Mouse (Mus musculus): ENCODE results near the gene Plvap. TPM values are rescaled to one million over a fixed set of nuclear protein-coding genes. Genes with fewer than 3 reads are reported as not detected.
"Not testable (repeated sequence)": the region's sequence is repeated elsewhere in the genome, so short reads cannot be mapped to it uniquely, and the experiment has no call there.

Gene Plvap
- total and polyA plus RNA-seq, 2 experiments from 2014 or later = 4.0 to 6.9 TPM

DNA sequence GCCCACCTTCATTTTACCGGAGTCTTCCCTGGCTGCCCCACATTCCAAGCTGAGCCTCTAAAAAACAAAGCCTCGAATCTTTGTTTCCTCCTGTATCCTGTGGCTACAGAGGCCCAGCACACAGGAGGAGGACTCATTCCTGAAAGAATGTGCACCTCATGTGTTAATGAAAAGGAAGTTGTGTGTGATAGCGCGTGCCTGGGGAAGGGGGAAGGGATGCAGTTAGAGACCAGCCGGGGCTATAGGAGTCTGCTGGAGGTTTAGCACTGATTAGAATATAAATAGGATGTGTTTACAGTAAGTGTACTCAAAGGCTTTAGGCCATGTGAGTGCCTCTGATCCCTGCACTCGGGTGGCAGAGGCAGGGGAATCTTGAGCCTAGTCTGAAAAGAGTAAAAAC lies 14.7 kb upstream of the Plvap start:
- Histone ChIP-seq H3K9ac (no peak overlapping the region), H3K36me3 (ENCODE audit: insufficient read depth) (no peaks in the 10 kb centered on the region), H3K9me3 (ENCODE audit: low read length) (no peaks in the 10 kb centered on the region), H3K4me3 (ENCODE audit: low read depth, low read length) (no peak overlapping the region), H3K27me3 (ENCODE audit: insufficient read depth, low read length) (peaks cover 27% of the 10 kb centered on the region), H3K4me2 (ENCODE audit: low read depth) (no peak overlapping the region), H3K27ac (ENCODE audit: low read depth, low read length) (no peak overlapping the region), H3K4me1 (ENCODE audit: insufficient read depth) (no peaks in the 10 kb centered on the region)
- WGBS = 15% methylated on average over 6 of the region's 6 CpGs
- DNase-seq (no peak), ATAC-seq (no peak)
- TF ChIP-seq CTCF (IDR thresholded peaks at IDR 0.05; ENCODE audit: low read depth) = no peak

DNA sequence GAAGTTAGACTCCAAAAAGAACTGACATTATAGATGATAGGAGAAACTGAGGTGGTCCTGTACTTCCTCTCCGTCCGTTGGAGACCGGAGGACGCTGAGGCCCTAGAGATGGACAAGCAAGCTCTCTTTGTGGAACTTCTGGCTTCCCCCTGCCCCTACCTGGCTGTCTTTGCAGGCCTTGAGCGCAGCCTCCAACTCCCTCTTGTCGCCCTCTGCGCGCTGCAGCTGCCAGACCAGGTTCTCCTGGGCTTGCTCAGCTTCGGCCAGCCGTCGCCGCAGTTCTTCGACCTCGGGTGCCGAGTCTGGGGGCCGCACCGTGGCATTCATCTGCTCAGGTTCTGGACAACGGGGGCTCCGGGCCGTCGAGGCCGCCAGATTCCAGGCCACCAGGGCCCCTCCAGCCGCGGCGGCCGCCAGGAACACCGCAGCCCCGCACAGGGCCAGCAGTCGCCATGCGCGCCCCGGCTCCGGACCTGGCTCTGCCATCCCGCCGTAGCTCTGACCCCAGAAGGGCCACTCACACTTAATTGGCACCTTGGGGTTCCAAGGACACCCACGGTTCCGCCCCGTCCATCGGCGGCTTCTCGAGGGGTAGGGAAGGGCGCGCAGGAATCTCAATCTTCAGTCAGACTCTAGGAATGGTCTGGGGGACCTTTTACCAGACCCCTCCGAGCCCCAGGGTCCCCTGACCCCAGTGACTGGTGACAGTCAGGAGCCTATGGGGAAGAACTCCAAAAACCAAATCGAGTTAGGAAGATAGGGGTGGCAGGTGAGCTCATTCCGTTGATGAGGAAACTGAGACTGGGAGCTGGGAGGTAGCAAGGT lies 13.9 kb upstream of the Plvap start, which contains the start of gene Ccdc194:
Gene Ccdc194 (minus strand): TSS at position 486 of the 825 bp plus-strand sequence.
- no peaks in the 10 kb centered on the region for H3K36me3 ChIP-seq (ENCODE audit: insufficient read depth)
- no peak for ATAC-seq
- no peak within 1 kb of the TSS for H3K4me2 ChIP-seq (ENCODE audit: low read depth)
- DNase-seq = no peak
- WGBS = 9% methylated on average over 46 of the region's 46 CpGs
- no peak within 1 kb of the TSS for H3K9ac ChIP-seq
- H3K27ac ChIP-seq (ENCODE audit: low read depth, low read length) = no peak within 1 kb of the TSS
- H3K4me1 ChIP-seq (ENCODE audit: insufficient read depth) = no peaks in the 10 kb centered on the region
- H3K9me3 ChIP-seq (ENCODE audit: low read length) = no peaks in the 10 kb centered on the region
- peaks cover 27% of the 10 kb centered on the region for H3K27me3 ChIP-seq (ENCODE audit: insufficient read depth, low read length)
- H3K4me3 ChIP-seq (ENCODE audit: low read depth, low read length) = no peak within 1 kb of the TSS
- no peak for TF ChIP-seq CTCF (IDR thresholded peaks at IDR 0.05; ENCODE audit: low read depth)

DNA sequence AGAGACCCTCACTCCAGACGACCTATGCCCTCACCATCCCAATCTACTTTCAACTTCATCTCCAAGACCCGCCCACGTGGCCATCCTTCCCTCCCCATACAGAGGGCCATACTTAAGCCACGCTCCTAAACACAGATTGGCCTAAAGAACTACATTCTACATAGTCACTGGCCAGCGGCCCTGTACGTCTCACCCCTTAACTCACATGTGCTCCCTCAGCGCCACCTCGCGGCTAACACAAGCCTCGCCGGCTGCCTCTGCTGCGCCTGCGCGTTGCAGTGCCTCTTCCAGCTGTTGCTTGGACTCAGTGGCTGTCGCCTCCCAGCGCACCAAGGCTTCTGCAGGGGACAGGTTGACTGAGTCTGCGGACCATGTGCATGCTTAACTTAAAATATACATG lies 10.1 kb upstream of the Plvap start:
- Histone ChIP-seq H3K9ac (no peak overlapping the region), H3K4me2 (ENCODE audit: low read depth) (0 out of 2 replicates have a peak overlapping the region, but pooled peaks have one; percentile 8), H3K4me1 (ENCODE audit: insufficient read depth) (no peaks in the 10 kb centered on the region), H3K9me3 (ENCODE audit: low read length) (no peaks in the 10 kb centered on the region), H3K27ac (ENCODE audit: low read depth, low read length) (no peak overlapping the region), H3K36me3 (ENCODE audit: insufficient read depth) (no peaks in the 10 kb centered on the region), H3K4me3 (ENCODE audit: low read depth, low read length) (no peak overlapping the region), H3K27me3 (ENCODE audit: insufficient read depth, low read length) (peaks cover 23% of the 10 kb centered on the region)
- peak; percentile 91 for TF ChIP-seq CTCF (IDR thresholded peaks at IDR 0.05; ENCODE audit: low read depth)
- peak; percentile 90 for DNase-seq
- peak; percentile 92 for ATAC-seq
- 4% methylated on average over 17 of the region's 17 CpGs for WGBS

DNA sequence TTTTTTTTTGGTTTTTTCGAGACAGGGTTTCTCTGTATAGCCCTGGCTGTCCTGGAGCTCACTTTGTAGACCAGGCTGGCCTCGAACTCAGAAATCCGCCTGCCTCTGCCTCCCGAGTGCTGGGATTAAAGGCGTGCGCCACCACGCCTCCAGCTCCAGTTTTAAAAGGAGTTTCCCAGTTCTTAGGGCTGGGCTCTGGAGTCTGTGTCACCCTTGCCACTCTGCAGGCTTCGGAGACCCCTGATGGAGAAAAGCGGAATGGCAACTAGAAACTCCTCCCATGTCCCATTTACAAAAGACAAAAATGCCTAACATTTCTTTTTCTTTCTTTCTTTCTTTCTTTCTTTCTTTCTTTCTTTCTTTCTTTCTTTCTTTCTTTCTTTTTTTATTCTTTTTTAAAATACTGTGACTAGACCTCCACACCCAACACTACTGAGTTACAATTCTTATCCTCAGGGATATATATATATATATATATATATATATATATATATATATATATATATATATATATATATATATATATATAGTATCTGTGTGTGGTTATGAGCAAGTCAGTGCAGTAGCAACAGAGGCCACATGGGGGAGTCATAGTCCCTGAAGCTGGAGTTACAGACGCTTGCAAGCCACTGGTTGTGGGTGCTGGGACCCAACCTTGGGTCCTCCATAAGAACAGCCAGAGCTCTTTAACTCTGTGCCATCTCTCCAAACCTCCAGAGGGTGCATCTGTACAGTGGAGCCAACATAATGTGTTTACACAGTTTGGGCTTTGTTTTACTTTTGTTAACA lies 7.7 kb upstream of the Plvap start:
- H3K27ac ChIP-seq (ENCODE audit: low read depth, low read length); H3K27me3 ChIP-seq (ENCODE audit: insufficient read depth, low read length); H3K4me1 ChIP-seq (ENCODE audit: insufficient read depth); H3K4me3 ChIP-seq (ENCODE audit: low read depth, low read length); H3K9ac ChIP-seq; H3K4me2 ChIP-seq (ENCODE audit: low read depth); H3K36me3 ChIP-seq (ENCODE audit: insufficient read depth); H3K9me3 ChIP-seq (ENCODE audit: low read length): not testable (repeated sequence)
- peak; percentile 73 for DNase-seq
- TF ChIP-seq CTCF (IDR thresholded peaks at IDR 0.05; ENCODE audit: low read depth) = peak; percentile 63
- peak; percentile 38; the same call in 1 of the 2 replicates for ATAC-seq
- WGBS = 40% methylated on average over 8 of the region's 10 CpGs

DNA sequence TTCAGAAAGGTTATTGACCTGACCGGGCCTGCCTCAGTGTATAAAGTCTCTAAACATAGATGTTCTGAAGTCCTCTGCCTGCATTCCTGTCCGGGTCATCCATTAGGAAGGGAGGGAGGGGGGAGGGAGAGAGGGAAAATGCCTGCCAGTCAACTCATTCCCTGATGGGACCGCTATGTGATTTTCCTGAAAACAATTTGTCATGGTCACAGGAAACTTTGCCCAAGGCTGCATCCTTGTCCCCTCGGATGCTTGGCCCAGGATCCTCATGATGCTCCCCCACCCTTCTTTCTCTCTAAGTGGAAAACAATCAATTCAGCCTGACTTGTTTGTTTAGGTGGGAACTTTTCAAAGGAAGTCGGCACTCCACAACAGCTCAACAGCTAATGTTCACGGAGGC lies 5.2 kb upstream of the Plvap start:
- Histone ChIP-seq H3K4me2 (ENCODE audit: low read depth) (no peak overlapping the region), H3K36me3 (ENCODE audit: insufficient read depth) (no peaks in the 10 kb centered on the region), H3K4me3 (ENCODE audit: low read depth, low read length) (no peak overlapping the region), H3K4me1 (ENCODE audit: insufficient read depth) (no peaks in the 10 kb centered on the region), H3K27me3 (ENCODE audit: insufficient read depth, low read length) (no peaks in the 10 kb centered on the region; the same call in none of the 2 replicates), H3K9me3 (ENCODE audit: low read length) (no peaks in the 10 kb centered on the region), H3K27ac (ENCODE audit: low read depth, low read length) (no peak overlapping the region), H3K9ac (no peak overlapping the region)
- no peak for TF ChIP-seq CTCF (IDR thresholded peaks at IDR 0.05; ENCODE audit: low read depth)
- whole genome bisulfite sequencing = 42% methylated on average over 6 of the region's 6 CpGs
- DNase-seq (no peak), ATAC-seq (no peak)

DNA sequence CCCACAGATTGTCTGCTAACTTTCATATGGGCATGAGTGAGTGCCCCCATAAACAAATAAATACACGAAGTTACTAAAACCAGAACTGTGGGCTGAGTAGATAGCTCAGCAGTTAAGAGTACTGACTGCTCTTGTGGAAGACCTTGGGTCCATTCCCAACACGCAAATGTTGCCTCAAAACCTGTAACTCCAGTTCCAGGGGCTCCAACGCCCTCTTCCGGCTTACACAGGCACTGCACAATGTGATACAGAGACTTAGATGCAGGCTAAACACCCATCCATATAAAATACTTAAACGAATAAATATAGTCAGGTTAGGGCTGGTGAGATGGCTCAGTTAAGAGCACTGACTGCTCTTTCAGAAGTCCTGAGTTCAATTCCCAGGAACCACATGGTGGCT lies 3.5 kb upstream of the Plvap start:
- H3K36me3 ChIP-seq (ENCODE audit: insufficient read depth) = no peaks in the 10 kb centered on the region
- 75% methylated on average over 5 of the region's 5 CpGs for WGBS
- H3K9ac ChIP-seq = no peak overlapping the region
- no peak overlapping the region for H3K27ac ChIP-seq (ENCODE audit: low read depth, low read length)
- TF ChIP-seq CTCF (IDR thresholded peaks at IDR 0.05; ENCODE audit: low read depth) = no peak
- DNase-seq = no peak
- H3K4me1 ChIP-seq (ENCODE audit: insufficient read depth) = no peaks in the 10 kb centered on the region
- H3K4me2 ChIP-seq (ENCODE audit: low read depth) = no peak overlapping the region
- H3K27me3 ChIP-seq (ENCODE audit: insufficient read depth, low read length) = no peaks in the 10 kb centered on the region; the same call in 1 of the 2 replicates
- H3K9me3 ChIP-seq (ENCODE audit: low read length) = no peaks in the 10 kb centered on the region
- ATAC-seq = no peak
- H3K4me3 ChIP-seq (ENCODE audit: low read depth, low read length) = no peak overlapping the region

All from forebrain, postnatal 0 days (tissue).